Mouse (Mus musculus) brain, embryonic 14.5 days (tissue): ENCODE measurements at regions not wholly inside any gene's neighbourhood (a gene's known extent, or its start where the extent isn't known, plus 50 kb on each side); places are given as distances from the start of the nearest gene placed in this dataset.

Experiments used
- CTCF ChIP-seq: fragments of 200-500 bp; IDR thresholded peaks from 2 replicates; pipeline ENCODE4 v1.5.1; 2012; ENCODE audit warnings: inconsistent platforms, mild to moderate bottlenecking, moderate library complexity, borderline replicate concordance; ENCODE audit not compliant: insufficient read depth, insufficient read length; ENCODE audit errors: extremely low read depth
- POLR2A ChIP-seq: fragments of 200-500 bp; IDR thresholded peaks from 2 replicates; pipeline ENCODE4 v1.6.1; 2012; ENCODE audit warnings: mild to moderate bottlenecking, inconsistent platforms, borderline replicate concordance; ENCODE audit not compliant: poor library complexity, insufficient read depth, insufficient read length, severe bottlenecking; ENCODE audit errors: extremely low read depth

DNA sequence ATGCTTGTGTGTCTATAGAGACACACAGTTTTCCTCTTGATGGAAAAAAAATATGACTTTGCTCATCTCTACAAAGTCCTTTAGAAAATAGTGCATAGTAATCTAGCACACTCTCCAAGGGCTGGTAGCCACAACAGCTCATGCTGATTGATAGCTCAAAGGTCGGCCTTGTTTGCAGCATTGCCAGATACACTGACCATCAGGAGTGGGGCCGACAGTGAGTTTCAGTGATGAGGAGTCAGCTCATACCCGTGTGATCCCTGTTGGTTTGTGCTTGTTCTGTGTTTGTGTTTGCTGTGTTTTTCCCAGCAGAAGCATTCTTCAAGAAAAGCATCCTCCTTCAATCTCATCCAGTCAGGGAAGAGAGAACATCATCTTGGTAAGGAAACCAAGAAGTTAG is 220.1 kb upstream of the Map3k7 start:
- no peak for TF ChIP-seq CTCF
- TF ChIP-seq POLR2A, result no peak
